Mouse (Mus musculus) embryonic facial prominence, embryonic 14.5 days (tissue): Measurements from ENCODE around the gene Gm49337. TPM values are rescaled to one million over a fixed set of nuclear protein-coding genes. Genes with fewer than 3 reads are reported as not detected.
A peak's percentile ranks its signal among the peaks of the same experiment; 100 is the strongest.

Source experiments
- ATAC-seq: fragments of 200-750 bp; cut with Nextera tagmentation; 2 replicates; pipeline ENCODE4 v1.8.0; 2017; ENCODE audit warnings: low read depth, moderate number of reproducible peaks, moderate TSS enrichment
- DNase-seq: peaks from one replicate; pipeline ENCODE4 v3.0.0-alpha.2; 2015; ENCODE audit warnings: low spot score
- H3K27ac ChIP-seq: fragments of 300-500 bp; sonication (generic); replicated peaks from 2 replicates; pipeline ENCODE4 v1.5.1; 2014; ENCODE audit warnings: low read depth, mild to moderate bottlenecking, low read length, moderate library complexity
- H3K27me3 ChIP-seq: fragments of 300-500 bp; sonication (generic); replicated peaks from 2 replicates; pipeline ENCODE4 v1.6.1; 2014; ENCODE audit warnings: low read length; ENCODE audit not compliant: control insufficient read depth, insufficient read depth
- H3K36me3 ChIP-seq: fragments of 300-500 bp; sonication (generic); 2 replicates; pipeline ENCODE4 v1.6.1; 2014; ENCODE audit warnings: low read length, mixed read lengths; ENCODE audit not compliant: control insufficient read depth, insufficient read depth
- H3K4me1 ChIP-seq: fragments of 300-500 bp; sonication (generic); 2 replicates; pipeline ENCODE4 v1.6.1; 2014; ENCODE audit warnings: antibody characterized with exemption, low read length; ENCODE audit not compliant: control insufficient read depth, insufficient read depth
- H3K4me2 ChIP-seq: fragments of 300-500 bp; sonication (generic); 2 replicates; pipeline ENCODE4 v1.6.1; 2014; ENCODE audit warnings: low read depth, mild to moderate bottlenecking, low read length, moderate library complexity, mixed read lengths
- H3K4me3 ChIP-seq: fragments of 300-500 bp; sonication (generic); 2 replicates; pipeline ENCODE4 v1.5.1; 2014; ENCODE audit warnings: low read depth, mild to moderate bottlenecking, low read length
- H3K9ac ChIP-seq: fragments of 300-500 bp; sonication (generic); 2 replicates; pipeline ENCODE4 v1.6.1; 2014; ENCODE audit warnings: low read depth, mild to moderate bottlenecking, low read length, moderate library complexity, mixed read lengths
- H3K9me3 ChIP-seq: fragments of 300-500 bp; sonication (generic); 2 replicates; pipeline ENCODE4 v1.6.1; 2016; ENCODE audit warnings: low read length; ENCODE audit not compliant: control insufficient read depth
- WGBS: fragments of 180-500 bp; shearing (Covaris S2); extraction: QIAGEN DNeasy Blood & Tissue Kit; methylation state at CpG from one replicate; pipeline ENCODE4 v1.1.7; 2014; 5-methylcytosine and 5-hydroxymethylcytosine counted together
- polyA plus RNA-seq: library from polyadenylated mRNA; unstranded; fragments of >200 nt; fragmentation: Nextera tagmentation; extraction: Ambion mirVana; gene quantifications from 2 replicates; pipeline ENCODE4 v1.2.1, GENCODE M21; 2014

Gene Gm49337
- polyA plus RNA-seq, 1 experiment from 2014 or later, result not detected

- Histone ChIP-seq H3K4me2 (no peak overlapping the region), H3K4me1 (peaks cover 8% of the 10 kb centered on the region), H3K9ac (no peak overlapping the region), H3K27me3 (no peaks in the 10 kb centered on the region), H3K36me3 (peaks cover 62% of the 10 kb centered on the region), H3K9me3 (no peaks in the 10 kb centered on the region), H3K4me3 (no peak overlapping the region), H3K27ac (no peak overlapping the region)
- no peak for DNase-seq
- WGBS, result 94% methylated on average over 15 of the region's 15 CpGs
- no peak for ATAC-seq
Observed at GRCm38 (mm10) chr4:116152702-116153101, 20.5 kb upstream of the Gm49337 start.

- H3K27ac ChIP-seq, result no peak overlapping the region
- peaks cover 79% of the 10 kb centered on the region for H3K36me3 ChIP-seq
- DNase-seq (no peak), ATAC-seq (no peak)
- 77% methylated on average over 2 of the region's 2 CpGs for WGBS
- H3K4me2 ChIP-seq, result no peak overlapping the region
- H3K9ac ChIP-seq, result no peak overlapping the region
- H3K27me3 ChIP-seq, result no peaks in the 10 kb centered on the region
- H3K4me3 ChIP-seq, result no peak overlapping the region
- H3K9me3 ChIP-seq, result no peaks in the 10 kb centered on the region
- H3K4me1 ChIP-seq, result no peaks in the 10 kb centered on the region
Observed at GRCm38 (mm10) chr4:116157882-116158281, 15.3 kb upstream of the Gm49337 start.

GRCm38 (mm10) chr4:116159912-116160311 is 13.3 kb upstream of the Gm49337 start:
- H3K36me3 ChIP-seq, result peaks cover 60% of the 10 kb centered on the region
- H3K4me1 ChIP-seq, result no peaks in the 10 kb centered on the region
- H3K27ac ChIP-seq, result no peak overlapping the region
- H3K27me3 ChIP-seq, result no peaks in the 10 kb centered on the region
- DNase-seq, result peak; percentile 53
- H3K9me3 ChIP-seq, result no peaks in the 10 kb centered on the region
- H3K4me3 ChIP-seq, result no peak overlapping the region
- no peak overlapping the region for H3K4me2 ChIP-seq
- H3K9ac ChIP-seq, result no peak overlapping the region
- no peak; the same call in 1 of the 2 replicates for ATAC-seq
- WGBS, result 75% methylated on average over 3 of the region's 3 CpGs

- ATAC-seq, result no peak
- no peak for DNase-seq
- no peaks in the 10 kb centered on the region for H3K27me3 ChIP-seq
- no peak overlapping the region for H3K4me3 ChIP-seq
- no peak overlapping the region for H3K9ac ChIP-seq
- H3K9me3 ChIP-seq, result no peaks in the 10 kb centered on the region
- WGBS, result 73% methylated on average over 3 of the region's 3 CpGs
- H3K4me1 ChIP-seq, result peaks cover 3% of the 10 kb centered on the region; the same call in 1 of the 2 replicates
- no peak overlapping the region for H3K27ac ChIP-seq
- peaks cover 52% of the 10 kb centered on the region for H3K36me3 ChIP-seq
- no peak overlapping the region for H3K4me2 ChIP-seq
Observed at GRCm38 (mm10) chr4:116160769-116161168, 12.4 kb upstream of the Gm49337 start.

GRCm38 (mm10) chr4:116162142-116162541 is 11.0 kb upstream of the Gm49337 start:
- Histone ChIP-seq H3K27ac (no peak overlapping the region), H3K9ac (no peak overlapping the region), H3K4me2 (no peak overlapping the region), H3K36me3 (peaks cover 38% of the 10 kb centered on the region), H3K27me3 (no peaks in the 10 kb centered on the region), H3K4me1 (peaks cover 5% of the 10 kb centered on the region; the same call in 1 of the 2 replicates), H3K9me3 (no peaks in the 10 kb centered on the region), H3K4me3 (no peak overlapping the region)
- WGBS, result 80% methylated on average over 4 of the region's 4 CpGs
- no peak for DNase-seq
- no peak for ATAC-seq

GRCm38 (mm10) chr4:116164759-116165554 is 8.2 kb upstream of the Gm49337 start:
- no peaks in the 10 kb centered on the region for H3K9me3 ChIP-seq
- H3K9ac ChIP-seq, result no peak overlapping the region
- H3K27ac ChIP-seq, result no peak overlapping the region
- H3K4me3 ChIP-seq, result no peak overlapping the region
- no peaks in the 10 kb centered on the region for H3K27me3 ChIP-seq
- WGBS, result 75% methylated on average over 2 of the region's 2 CpGs
- DNase-seq (no peak), ATAC-seq (no peak)
- peaks cover 12% of the 10 kb centered on the region; the same call in 1 of the 2 replicates for H3K36me3 ChIP-seq
- H3K4me1 ChIP-seq, result peaks cover 5% of the 10 kb centered on the region; the same call in 1 of the 2 replicates
- H3K4me2 ChIP-seq, result no peak overlapping the region

GRCm38 (mm10) chr4:116165708-116166407 is 7.3 kb upstream of the Gm49337 start:
- Histone ChIP-seq H3K4me3 (no peak overlapping the region), H3K9me3 (no peaks in the 10 kb centered on the region), H3K9ac (no peak overlapping the region), H3K4me2 (no peak overlapping the region), H3K27ac (no peak overlapping the region), H3K27me3 (no peaks in the 10 kb centered on the region), H3K4me1 (peaks cover 5% of the 10 kb centered on the region; the same call in 1 of the 2 replicates), H3K36me3 (peaks cover 6% of the 10 kb centered on the region; the same call in 1 of the 2 replicates)
- DNase-seq (no peak), ATAC-seq (no peak)
- 41% methylated on average over 8 of the region's 8 CpGs for WGBS

- peaks cover 5% of the 10 kb centered on the region; the same call in 1 of the 2 replicates for H3K4me1 ChIP-seq
- no peak within 1 kb of the TSS for H3K4me2 ChIP-seq
- H3K4me3 ChIP-seq, result no peak within 1 kb of the TSS
- DNase-seq (peak; percentile 53), ATAC-seq (peak; percentile 28; the same call in 1 of the 2 replicates)
- H3K36me3 ChIP-seq, result no peaks in the 10 kb centered on the region
- no peak within 1 kb of the TSS for H3K9ac ChIP-seq
- no peak within 1 kb of the TSS for H3K27ac ChIP-seq
- 32% methylated on average over 7 of the region's 7 CpGs for whole genome bisulfite sequencing
- no peaks in the 10 kb centered on the region for H3K27me3 ChIP-seq
- H3K9me3 ChIP-seq, result no peaks in the 10 kb centered on the region
Observed at GRCm38 (mm10) chr4:116167404-116167803, 5.8 kb upstream of the Gm49337 start, which contains the start of gene Tspan1. Tspan1 (minus strand) TSS chr4:116167601.
